Mouse (Mus musculus) retina, adult 2 months (tissue): ENCODE measurements around the gene Ano5.
A peak's percentile ranks its signal among the peaks of the same experiment; 100 is the strongest.

Experiments used
- DNase-seq: peaks from one replicate; pipeline ENCODE4 v3.0.0-alpha.2; 2012; ENCODE audit warnings: low read depth, low spot score

Gene Ano5

GRCm38 (mm10) chr7:51510671-51511651 is at the start of gene Ano5:
TSS of gene Ano5 (plus strand) at chr7:51511029.
- peak; percentile 1 for DNase-seq

- peak; percentile 3 for DNase-seq
These were observed 11.4 kb upstream of the Ano5 start for GRCm38 (mm10) chr7:51499396-51499795.

GRCm38 (mm10) chr7:51503940-51504339 is 6.9 kb upstream of the Ano5 start:
- DNase-seq = no peak

- DNase-seq = no peak
These were observed 682 bp upstream of the Ano5 start for GRCm38 (mm10) chr7:51510147-51510546.

- no peak for DNase-seq
These were observed 28.5 kb downstream of the Ano5 start for GRCm38 (mm10) chr7:51539344-51539743.

GRCm38 (mm10) chr7:51540736-51541135 is 29.9 kb downstream of the Ano5 start:
- DNase-seq = no peak

- DNase-seq = no peak
These were observed 89.2 kb downstream of the Ano5 start for GRCm38 (mm10) chr7:51600021-51600420.

GRCm38 (mm10) chr7:51603741-51604140 is 92.9 kb downstream of the Ano5 start:
- no peak for DNase-seq

GRCm38 (mm10) chr7:51614404-51614803 is 103.6 kb downstream of the Ano5 start:
- DNase-seq = no peak

GRCm38 (mm10) chr7:51617941-51618340 is 107.1 kb downstream of the Ano5 start:
- DNase-seq = no peak

- DNase-seq = no peak
These were observed 107.6 kb downstream of the Ano5 start for GRCm38 (mm10) chr7:51618412-51618811.

- no peak for DNase-seq
These were observed 109.1 kb downstream of the Ano5 start for GRCm38 (mm10) chr7:51619977-51620376.

GRCm38 (mm10) chr7:51621694-51622145 is 110.9 kb downstream of the Ano5 start, which contains the start of gene Slc17a6:
TSS of gene Slc17a6 (plus strand) at chr7:51622006.
- DNase-seq = no peak

- no peak for DNase-seq
These were observed 111.4 kb downstream of the Ano5 start for GRCm38 (mm10) chr7:51622196-51622595.

- DNase-seq = no peak
These were observed 111.8 kb downstream of the Ano5 start for GRCm38 (mm10) chr7:51622666-51623065.

GRCm38 (mm10) chr7:51624336-51624897 is 113.6 kb downstream of the Ano5 start:
- DNase-seq = no peak

GRCm38 (mm10) chr7:51625161-51625560 is 114.3 kb downstream of the Ano5 start:
- no peak for DNase-seq

- DNase-seq = no peak
These were observed 114.9 kb downstream of the Ano5 start for GRCm38 (mm10) chr7:51625591-51626255.

GRCm38 (mm10) chr7:51626451-51627000 is 115.7 kb downstream of the Ano5 start:
- no peak for DNase-seq

GRCm38 (mm10) chr7:51627001-51627631 is 116.3 kb downstream of the Ano5 start:
- DNase-seq = no peak

GRCm38 (mm10) chr7:51627666-51628065 is 116.8 kb downstream of the Ano5 start:
- no peak for DNase-seq
